Mouse (Mus musculus): ENCODE data around the gene Plpp3.

DNA sequence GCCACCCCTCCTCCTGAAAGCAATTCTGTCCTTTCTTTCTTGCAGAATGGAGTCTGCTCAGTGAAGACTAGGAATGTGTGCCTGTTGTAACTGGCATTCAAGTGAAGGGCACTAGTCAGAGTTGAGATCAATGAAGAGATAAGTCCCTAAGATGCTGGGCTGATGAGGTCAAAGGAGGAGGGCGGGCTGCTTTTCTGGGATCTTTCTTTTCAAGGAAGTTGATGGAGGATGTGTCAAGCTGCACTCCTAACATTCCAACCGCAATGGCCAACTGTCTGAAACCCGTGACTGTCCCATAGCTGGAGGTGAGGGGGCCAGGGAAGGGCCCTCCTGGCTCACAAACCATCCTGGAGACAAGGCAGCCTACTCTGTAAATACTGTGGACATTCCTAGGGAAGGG lies 118.5 kb downstream of the Plpp3 start:
- no peak for TF ChIP-seq BHLHE40 (IDR thresholded peaks at IDR 0.05; ENCODE audit: borderline replicate concordance, low read depth, low read length)
- TF ChIP-seq CTCF (IDR thresholded peaks at IDR 0.05 in 2 of 3, conservative IDR thresholded peaks at IDR 0.05 in 1 of 3; ENCODE audit: control insufficient read depth in 1 of 3, insufficient read depth in 1 of 3, low read depth in 2 of 3, low read length in 3 of 3, poor library complexity in 1 of 3, severe bottlenecking in 1 of 3): no peak
- TF ChIP-seq TAL1 (IDR thresholded peaks at IDR 0.05; ENCODE audit: low read length): no peak
- no peak for TF ChIP-seq ETS1 (IDR thresholded peaks at IDR 0.05; ENCODE audit: low read depth, low read length)
- no peak for TF ChIP-seq USF1 (IDR thresholded peaks at IDR 0.05; ENCODE audit: low read depth, low read length)
